Mouse (Mus musculus) midbrain, embryonic 11.5 days (tissue): ENCODE measurements at regions not wholly inside any gene's neighbourhood (a gene's known extent, or its start where the extent isn't known, plus 50 kb on each side); places are given as distances from the start of the nearest gene placed in this dataset.

ENCODE experiments used
- ATAC-seq: fragments of 200-750 bp; cut with Nextera tagmentation; 2 replicates; pipeline ENCODE4 v1.8.0; 2017; ENCODE audit warnings: moderate TSS enrichment, moderate library complexity; ENCODE audit not compliant: low FRiP score
- DNase-seq: peaks from one replicate; pipeline ENCODE4 v3.0.0; 2015; ENCODE audit warnings: low spot score; ENCODE audit errors: missing footprints
- H3K27ac ChIP-seq: fragments of 300-500 bp; sonication (generic); 2 replicates; pipeline ENCODE4 v1.5.1; 2014; ENCODE audit warnings: low read depth, low read length
- H3K27me3 ChIP-seq: fragments of 300-500 bp; sonication (generic); 2 replicates; pipeline ENCODE4 v1.6.1; 2014; ENCODE audit warnings: mild to moderate bottlenecking, low read length, moderate library complexity, mixed read lengths; ENCODE audit not compliant: control insufficient read depth, insufficient read depth
- H3K36me3 ChIP-seq: fragments of 300-500 bp; sonication (generic); 2 replicates; pipeline ENCODE4 v1.6.1; 2014; ENCODE audit warnings: mild to moderate bottlenecking, low read length, moderate library complexity, mixed read lengths; ENCODE audit not compliant: control insufficient read depth, insufficient read depth
- H3K4me1 ChIP-seq: fragments of 300-500 bp; sonication (generic); 2 replicates; pipeline ENCODE4 v1.6.1; 2014; ENCODE audit warnings: low read length; ENCODE audit not compliant: control insufficient read depth, insufficient read depth
- H3K4me2 ChIP-seq: fragments of 300-500 bp; sonication (generic); 2 replicates; pipeline ENCODE4 v1.6.1; 2014; ENCODE audit warnings: mild to moderate bottlenecking, moderate library complexity
- H3K4me3 ChIP-seq: fragments of 300-500 bp; sonication (generic); 2 replicates; pipeline ENCODE4 v1.5.1; 2014; ENCODE audit warnings: low read depth, low read length
- H3K9ac ChIP-seq: fragments of 300-500 bp; sonication (generic); 2 replicates; pipeline ENCODE4 v1.6.1; 2014; ENCODE audit warnings: low read length
- H3K9me3 ChIP-seq: fragments of 300-500 bp; sonication (generic); 2 replicates; pipeline ENCODE4 v1.6.1; 2016; ENCODE audit warnings: low read length; ENCODE audit not compliant: control insufficient read depth
- WGBS: fragments of 180-500 bp; shearing (Covaris S2); extraction: QIAGEN DNeasy Blood & Tissue Kit; methylation state at CpG from one replicate; pipeline ENCODE4 v1.1.7; 2014; 5-methylcytosine and 5-hydroxymethylcytosine counted together

DNA sequence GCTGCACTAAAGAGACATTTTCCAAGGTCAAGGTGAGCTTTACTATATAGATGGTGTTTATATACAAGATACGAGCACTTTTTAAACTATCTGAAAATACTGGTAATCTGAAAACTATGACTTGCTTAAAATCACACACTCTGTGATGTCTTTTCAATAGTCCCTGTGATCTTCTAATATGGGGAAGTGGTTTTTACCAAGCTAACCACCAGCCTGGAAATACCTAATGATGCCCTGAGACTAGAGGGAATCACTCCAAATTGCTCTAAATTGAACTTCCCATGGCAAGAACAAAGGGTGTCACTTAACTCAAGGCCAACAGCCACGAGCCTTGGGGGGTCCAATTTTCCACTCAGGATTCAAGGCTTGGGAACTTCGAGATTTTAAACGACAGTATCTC is 185.7 kb downstream of the Sp3 start:
- WGBS, result 81% methylated on average over 4 of the region's 4 CpGs

DNA sequence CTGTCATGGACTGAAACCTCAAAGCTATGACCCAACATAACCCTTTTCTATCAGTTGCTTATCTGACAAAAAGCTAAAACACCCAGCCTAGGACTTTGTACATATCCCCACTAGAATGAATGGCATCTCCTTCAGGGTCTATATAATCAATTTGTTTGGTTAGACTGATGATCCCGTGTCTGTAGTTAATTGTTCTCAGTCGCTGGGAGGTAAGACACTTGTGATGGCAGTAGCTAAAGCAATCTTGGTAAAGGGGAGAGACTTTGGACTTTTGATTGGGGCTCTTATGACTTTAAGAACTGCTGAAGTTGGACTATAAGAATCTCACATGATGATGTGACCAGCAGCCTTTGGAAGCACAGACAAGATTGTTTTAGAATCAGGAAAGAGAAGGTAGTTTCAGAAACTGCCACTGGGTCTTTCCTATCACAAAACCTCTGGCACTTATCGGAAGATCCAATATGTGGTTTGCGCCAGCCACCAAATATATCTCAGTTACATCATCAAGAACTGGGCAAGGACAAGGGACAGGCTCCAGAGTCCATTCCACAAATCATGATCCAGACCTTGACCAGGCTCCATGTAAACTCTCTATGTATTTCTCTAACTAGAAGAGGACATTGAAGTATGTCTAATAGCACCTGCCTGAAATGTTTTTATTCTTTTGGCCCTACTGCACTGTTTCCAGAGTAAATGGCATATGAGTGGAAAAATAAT is 183.1 kb downstream of the Sp3 start:
- Histone ChIP-seq H3K9me3 (no peaks in the 10 kb centered on the region), H3K4me1 (no peaks in the 10 kb centered on the region), H3K27me3 (no peaks in the 10 kb centered on the region), H3K4me3 (no peak overlapping the region), H3K4me2 (no peak overlapping the region), H3K27ac (no peak overlapping the region), H3K9ac (no peak overlapping the region), H3K36me3 (no peaks in the 10 kb centered on the region)
- ATAC-seq, result no peak
- 88% methylated on average over 4 of the region's 4 CpGs for WGBS
- no peak for DNase-seq

More for the DNA sequence above, 185.7 kb downstream of the Sp3 start:
- no peaks in the 10 kb centered on the region for H3K9me3 ChIP-seq
- ATAC-seq (no peak), DNase-seq (no peak)
- no peaks in the 10 kb centered on the region for H3K4me1 ChIP-seq
- no peak overlapping the region for H3K4me3 ChIP-seq
- H3K27me3 ChIP-seq, result no peaks in the 10 kb centered on the region
- no peak overlapping the region for H3K27ac ChIP-seq
- no peak overlapping the region for H3K4me2 ChIP-seq
- H3K9ac ChIP-seq, result no peak overlapping the region
- H3K36me3 ChIP-seq, result no peaks in the 10 kb centered on the region

DNA sequence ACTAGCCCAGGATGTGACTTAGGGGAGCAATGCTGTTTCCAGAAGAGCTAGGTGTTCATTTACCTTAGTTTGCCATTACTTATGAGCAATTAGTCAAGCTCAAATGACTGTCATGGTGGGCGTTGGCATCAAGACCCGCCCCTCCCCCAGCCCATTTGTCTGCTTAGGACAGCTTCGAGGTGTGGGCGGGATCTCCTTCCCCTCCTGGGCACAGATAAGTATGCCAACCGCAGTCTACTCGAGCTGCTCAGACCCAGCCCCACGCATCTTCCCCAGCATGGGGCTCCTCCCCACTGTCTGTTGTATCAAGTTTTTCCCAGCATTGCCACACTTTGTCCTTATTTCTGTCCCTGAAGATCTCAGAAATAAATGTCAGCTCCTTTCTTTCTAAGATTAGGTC is 179.6 kb downstream of the Sp3 start:
- WGBS, result 76% methylated on average over 7 of the region's 7 CpGs
- ATAC-seq, result no peak

DNA sequence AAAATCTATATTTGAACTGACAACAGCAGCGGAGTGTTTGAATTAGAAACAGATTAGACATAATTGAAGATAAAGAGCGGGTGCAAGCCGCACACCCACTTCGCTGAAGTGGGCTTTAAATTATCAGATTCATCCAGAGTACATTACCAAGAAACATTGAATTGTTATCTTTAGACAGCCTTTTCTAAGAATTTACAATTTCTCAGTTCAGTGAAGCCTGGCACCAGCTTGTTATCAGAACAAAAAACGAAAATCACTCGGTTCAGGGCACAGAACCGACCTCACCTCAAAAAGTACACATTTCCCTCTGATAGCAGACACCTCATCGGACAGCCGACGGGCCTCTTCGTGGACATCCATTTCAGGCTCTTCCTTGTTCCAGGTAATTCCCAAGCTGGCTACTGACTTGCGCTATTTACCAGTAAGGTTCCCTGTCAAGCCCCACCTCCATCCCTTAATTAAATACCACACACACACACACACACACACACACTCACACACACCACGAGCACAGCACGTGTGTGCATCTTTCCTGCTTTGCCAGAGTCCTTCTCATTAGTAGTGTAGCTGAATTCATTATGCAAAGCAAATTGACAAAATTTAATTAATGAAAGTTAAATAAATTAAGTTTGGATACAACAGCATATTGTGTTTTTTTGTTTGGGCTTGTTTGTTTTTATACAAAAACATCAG is 166.8 kb downstream of the Sp3 start:
- no peak for DNase-seq
- Histone ChIP-seq H3K4me1 (no peaks in the 10 kb centered on the region), H3K9ac (no peak overlapping the region), H3K36me3 (no peaks in the 10 kb centered on the region), H3K27me3 (peaks cover 8% of the 10 kb centered on the region; the same call in 1 of the 2 replicates), H3K4me3 (no peak overlapping the region), H3K9me3 (no peaks in the 10 kb centered on the region), H3K4me2 (no peak overlapping the region), H3K27ac (no peak overlapping the region)
- 78% methylated on average over 14 of the region's 14 CpGs for WGBS
- ATAC-seq, result no peak

More for the DNA sequence above, 179.6 kb downstream of the Sp3 start:
- no peak overlapping the region for H3K4me2 ChIP-seq
- no peaks in the 10 kb centered on the region for H3K36me3 ChIP-seq
- H3K4me1 ChIP-seq, result no peaks in the 10 kb centered on the region
- no peaks in the 10 kb centered on the region for H3K9me3 ChIP-seq
- no peak for DNase-seq
- H3K9ac ChIP-seq, result no peak overlapping the region
- H3K27me3 ChIP-seq, result no peaks in the 10 kb centered on the region
- no peak overlapping the region for H3K27ac ChIP-seq
- H3K4me3 ChIP-seq, result no peak overlapping the region

DNA sequence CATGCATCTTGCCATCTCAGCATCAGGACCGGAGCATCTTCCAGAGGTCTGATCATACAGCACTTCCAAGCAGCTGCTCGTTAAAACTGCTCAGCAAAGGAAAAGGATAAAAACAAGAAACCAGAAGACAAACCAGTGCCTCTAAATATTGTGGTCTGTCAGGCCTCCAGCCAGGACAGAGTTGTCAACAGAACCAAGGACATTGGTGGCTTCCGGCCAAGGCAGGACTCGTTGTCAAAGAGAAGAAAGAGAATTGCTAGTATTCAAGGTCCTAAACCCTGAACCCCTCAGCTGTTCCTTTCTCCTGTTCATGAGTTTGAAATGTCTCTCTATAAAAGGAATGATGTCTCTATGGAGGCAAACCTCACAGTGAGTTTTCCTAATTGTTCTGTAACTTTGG is 155.0 kb downstream of the Sp3 start:
- ATAC-seq (no peak), DNase-seq (no peak)
- no peaks in the 10 kb centered on the region for H3K4me1 ChIP-seq
- H3K4me3 ChIP-seq, result no peak overlapping the region
- WGBS, result 88% methylated on average over 4 of the region's 4 CpGs
- H3K9ac ChIP-seq, result no peak overlapping the region
- no peaks in the 10 kb centered on the region for H3K9me3 ChIP-seq
- no peak overlapping the region for H3K4me2 ChIP-seq
- H3K27me3 ChIP-seq, result no peaks in the 10 kb centered on the region
- no peak overlapping the region for H3K27ac ChIP-seq
- H3K36me3 ChIP-seq, result no peaks in the 10 kb centered on the region

DNA sequence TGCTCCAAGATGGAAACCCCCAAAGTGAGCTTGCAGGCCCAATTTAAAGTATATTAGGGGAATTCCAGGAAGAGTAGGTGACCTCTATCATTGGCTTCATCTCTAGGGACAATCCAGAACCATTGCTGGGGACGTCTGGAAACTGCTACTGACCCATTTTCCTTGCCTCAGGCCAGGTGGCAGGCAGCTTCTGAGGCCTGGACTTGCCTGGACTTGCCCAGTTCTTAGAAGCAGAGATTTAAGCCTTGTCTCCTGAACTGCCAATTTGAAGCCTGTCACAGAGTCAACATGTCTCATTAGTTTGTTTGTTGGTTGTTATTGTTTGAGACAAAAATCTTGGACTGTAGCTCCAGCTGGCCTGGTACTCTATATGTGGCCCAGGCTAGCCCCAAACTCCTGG is 151.1 kb downstream of the Sp3 start:
- no peak for DNase-seq
- no peak for ATAC-seq
- H3K4me3 ChIP-seq, result no peak overlapping the region
- H3K9ac ChIP-seq, result no peak overlapping the region
- no peaks in the 10 kb centered on the region for H3K9me3 ChIP-seq
- H3K36me3 ChIP-seq, result no peaks in the 10 kb centered on the region
- H3K27ac ChIP-seq, result no peak overlapping the region
- no peak overlapping the region for H3K4me2 ChIP-seq
- no peaks in the 10 kb centered on the region for H3K4me1 ChIP-seq
- H3K27me3 ChIP-seq, result no peaks in the 10 kb centered on the region
- WGBS, result 30% methylated on average over 1 of the region's 1 CpGs

DNA sequence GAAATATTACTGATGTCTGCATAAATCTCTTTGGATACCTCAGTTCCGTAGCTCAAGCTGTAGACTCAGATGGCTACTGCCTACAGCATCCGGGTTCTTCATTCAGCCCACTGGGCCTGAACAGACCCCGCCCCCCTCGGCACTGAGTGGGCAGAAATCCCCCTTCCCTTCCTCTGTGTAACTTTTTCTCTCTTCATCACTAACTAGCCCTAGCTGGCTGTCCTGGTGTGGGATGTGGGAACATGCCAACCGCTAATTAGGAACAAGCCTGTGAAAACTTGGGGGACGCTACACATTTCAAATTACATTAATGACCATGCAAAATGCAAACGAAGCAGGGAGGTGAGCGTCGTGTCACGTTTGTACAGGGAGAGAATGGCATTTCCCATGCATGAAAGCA is 147.5 kb downstream of the Sp3 start:
- 91% methylated on average over 10 of the region's 10 CpGs for WGBS
- Histone ChIP-seq H3K4me2 (no peak overlapping the region), H3K4me3 (no peak overlapping the region), H3K27ac (no peak overlapping the region), H3K27me3 (no peaks in the 10 kb centered on the region), H3K9ac (no peak overlapping the region), H3K36me3 (no peaks in the 10 kb centered on the region), H3K4me1 (no peaks in the 10 kb centered on the region), H3K9me3 (no peaks in the 10 kb centered on the region)
- no peak for DNase-seq
- ATAC-seq, result no peak

DNA sequence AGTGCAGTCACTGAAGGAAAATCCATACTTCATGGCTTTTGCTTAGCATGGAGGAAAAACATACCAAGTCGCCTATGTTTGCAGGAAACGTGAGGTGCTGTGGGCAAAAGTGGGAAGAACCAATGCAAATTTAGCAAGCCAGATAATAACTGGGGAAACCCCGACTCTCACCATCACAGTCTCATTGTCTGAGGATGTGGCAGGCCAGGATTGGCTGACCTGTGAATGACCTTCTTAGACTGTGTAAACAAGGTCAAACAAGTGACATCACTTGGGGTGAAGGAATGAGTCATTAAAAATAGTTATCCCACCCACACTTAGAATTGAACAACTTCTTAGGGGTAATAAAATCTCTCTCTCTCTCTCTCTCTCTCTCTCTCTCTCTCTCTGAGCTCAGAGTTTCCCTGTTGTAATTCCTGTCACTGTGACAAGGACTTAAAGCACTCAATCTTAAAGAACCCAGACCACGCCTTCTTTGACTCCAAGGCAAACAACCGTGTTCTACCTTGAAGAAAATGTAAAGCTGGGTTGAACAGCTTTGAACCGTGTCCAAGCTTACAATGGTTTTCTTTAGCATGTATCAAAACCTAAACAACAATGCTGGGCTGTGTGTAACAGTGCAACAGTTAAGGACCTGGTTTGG is 142.0 kb downstream of the Sp3 start:
- Histone ChIP-seq H3K4me2 (no peak overlapping the region), H3K9ac (no peak overlapping the region), H3K9me3 (no peaks in the 10 kb centered on the region), H3K27ac (no peak overlapping the region), H3K4me1 (no peaks in the 10 kb centered on the region), H3K27me3 (no peaks in the 10 kb centered on the region), H3K4me3 (no peak overlapping the region), H3K36me3 (no peaks in the 10 kb centered on the region)
- ATAC-seq (no peak), DNase-seq (no peak)
- 62% methylated on average over 6 of the region's 6 CpGs for whole genome bisulfite sequencing

DNA sequence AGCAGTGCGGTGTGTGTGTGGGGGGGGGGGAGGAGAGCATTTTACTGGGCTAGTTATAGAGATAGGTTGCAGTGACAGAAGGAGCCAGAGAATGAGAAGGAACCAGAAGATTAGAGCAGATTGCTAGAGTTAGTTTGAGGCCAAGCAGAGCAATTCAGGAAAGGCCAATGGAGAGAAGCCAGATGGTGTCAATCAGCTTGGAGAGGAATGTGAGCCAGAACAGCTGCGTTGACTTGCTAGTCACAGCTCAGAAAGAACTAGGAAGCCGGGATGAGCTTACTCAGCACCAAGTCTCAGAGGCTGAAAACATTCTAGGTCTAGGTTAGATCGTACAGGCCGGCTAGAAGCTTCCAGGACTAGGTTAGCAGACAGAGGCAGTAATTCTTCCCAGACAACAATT is 140.6 kb downstream of the Sp3 start:
- DNase-seq (no peak), ATAC-seq (no peak)
- no peak overlapping the region for H3K27ac ChIP-seq
- H3K9me3 ChIP-seq, result no peaks in the 10 kb centered on the region
- no peaks in the 10 kb centered on the region for H3K36me3 ChIP-seq
- no peak overlapping the region for H3K4me2 ChIP-seq
- H3K27me3 ChIP-seq, result no peaks in the 10 kb centered on the region
- 85% methylated on average over 5 of the region's 5 CpGs for WGBS
- no peak overlapping the region for H3K9ac ChIP-seq
- H3K4me1 ChIP-seq, result no peaks in the 10 kb centered on the region
- H3K4me3 ChIP-seq, result no peak overlapping the region
